Mouse (Mus musculus): ENCODE data around the gene Lpin2. TPM values are rescaled to one million over a fixed set of nuclear protein-coding genes. Genes with fewer than 3 reads are reported as not detected.

Gene Lpin2
- polyA plus RNA-seq, 1 experiment from 2014 or later: 39.0 TPM

GRCm38 (mm10) chr17:71256806-71257536 is 74.6 kb downstream of the Lpin2 start:
- peak; percentile 12 for DNase-seq (ENCODE audit: low read depth, low spot score)

GRCm38 (mm10) chr17:71259727-71260126 is 77.4 kb downstream of the Lpin2 start:
- ChIA-PET CTCF (no interaction called here), POLR2A (no interaction called here)
- ATAC-seq (no peak), DNase-seq (ENCODE audit: low read depth, low spot score) (no peak)
- H3K27me3 ChIP-seq: no peaks in the 10 kb centered on the region
- no peak for TF ChIP-seq CTCF (IDR thresholded peaks at IDR 0.05)
- in situ Hi-C loops (cut with MboI; ENCODE audit: low pct_unique_long_range_greater_than_20kb): no loop called here

More at GRCm38 (mm10) chr17:71256806-71257536, 74.6 kb downstream of the Lpin2 start:
- peak; percentile 40 for ATAC-seq
- in situ Hi-C loops (cut with MboI; ENCODE audit: low pct_unique_long_range_greater_than_20kb): no loop called here
- TF ChIP-seq CTCF (IDR thresholded peaks at IDR 0.05): no peak
- no peaks in the 10 kb centered on the region for H3K27me3 ChIP-seq
- CTCF ChIA-PET: no interaction called here
- POLR2A ChIA-PET: interaction anchor here (0.6 kb wide), 1 partner anchor 563 kb away, joined by 4 read pairs; no protein-coding TSS in a partner anchor

GRCm38 (mm10) chr17:71260658-71261057 is 78.3 kb downstream of the Lpin2 start:
- in situ Hi-C loops (cut with MboI; ENCODE audit: low pct_unique_long_range_greater_than_20kb): no loop called here
- TF ChIP-seq CTCF (IDR thresholded peaks at IDR 0.05): no peak
- ChIA-PET POLR2A (no interaction called here), CTCF (no interaction called here)
- no peaks in the 10 kb centered on the region for H3K27me3 ChIP-seq
- DNase-seq (ENCODE audit: low read depth, low spot score) (no peak), ATAC-seq (no peak)

- no peak for ATAC-seq
Observed at GRCm38 (mm10) chr17:71263136-71263535, 80.8 kb downstream of the Lpin2 start.

GRCm38 (mm10) chr17:71264739-71265138 is 82.4 kb downstream of the Lpin2 start:
- in situ Hi-C loops (cut with MboI; ENCODE audit: low pct_unique_long_range_greater_than_20kb): no loop called here
- no peak for TF ChIP-seq CTCF (IDR thresholded peaks at IDR 0.05)
- POLR2A ChIA-PET: interaction anchor here (0.7 kb wide), 1 partner anchor 80 kb away, joined by 3 read pairs; no protein-coding TSS in a partner anchor
- DNase-seq (ENCODE audit: low read depth, low spot score) (no peak), ATAC-seq (no peak)
- H3K27me3 ChIP-seq: no peaks in the 10 kb centered on the region
- CTCF ChIA-PET: interaction anchor here (0.9 to 2.3 kb wide), 2 partner anchors 14 to 41 kb away, joined by 3 to 7 read pairs; no protein-coding TSS in a partner anchor

More at GRCm38 (mm10) chr17:71263136-71263535, 80.8 kb downstream of the Lpin2 start:
- ChIA-PET POLR2A (no interaction called here), CTCF (no interaction called here)
- in situ Hi-C loops (cut with MboI; ENCODE audit: low pct_unique_long_range_greater_than_20kb): no loop called here
- no peak for DNase-seq (ENCODE audit: low read depth, low spot score)
- no peak for TF ChIP-seq CTCF (IDR thresholded peaks at IDR 0.05)
- no peaks in the 10 kb centered on the region for H3K27me3 ChIP-seq

- no peak for ATAC-seq
- in situ Hi-C loops (cut with MboI; ENCODE audit: low pct_unique_long_range_greater_than_20kb): no loop called here
- ChIA-PET POLR2A (interaction anchor here (0.7 kb wide), 1 partner anchor 79 kb away, joined by 3 read pairs; no protein-coding TSS in a partner anchor), CTCF (interaction anchor here (2.3 kb wide), 1 partner anchor 13 kb away, joined by 7 read pairs; no protein-coding TSS in a partner anchor)
- no peak for TF ChIP-seq CTCF (IDR thresholded peaks at IDR 0.05)
- H3K27me3 ChIP-seq: no peaks in the 10 kb centered on the region
- no peak for DNase-seq (ENCODE audit: low read depth, low spot score)
Observed at GRCm38 (mm10) chr17:71265336-71266051, 83.1 kb downstream of the Lpin2 start.

- ChIA-PET CTCF (interaction anchor here (1.7 kb wide), 1 partner anchor 18 kb away, joined by 4 read pairs; no protein-coding TSS in a partner anchor), POLR2A (no interaction called here)
- DNase-seq (ENCODE audit: low read depth, low spot score) (no peak), ATAC-seq (no peak)
- H3K27me3 ChIP-seq: no peaks in the 10 kb centered on the region
- in situ Hi-C loops (cut with MboI; ENCODE audit: low pct_unique_long_range_greater_than_20kb): no loop called here
- no peak for TF ChIP-seq CTCF (IDR thresholded peaks at IDR 0.05)
Observed at GRCm38 (mm10) chr17:71267374-71267773, 85.0 kb downstream of the Lpin2 start.

GRCm38 (mm10) chr17:71268152-71268551 is 85.8 kb downstream of the Lpin2 start:
- POLR2A ChIA-PET: no interaction called here
- ATAC-seq (no peak), DNase-seq (ENCODE audit: low read depth, low spot score) (no peak)
- in situ Hi-C loops (cut with MboI; ENCODE audit: low pct_unique_long_range_greater_than_20kb): no loop called here
- no peak for TF ChIP-seq CTCF (IDR thresholded peaks at IDR 0.05)
- CTCF ChIA-PET: interaction anchor here (1.7 kb wide), 1 partner anchor 17 kb away, joined by 4 read pairs; no protein-coding TSS in a partner anchor
- H3K27me3 ChIP-seq: no peaks in the 10 kb centered on the region

GRCm38 (mm10) chr17:71268599-71268998 is 86.2 kb downstream of the Lpin2 start:
- TF ChIP-seq CTCF (IDR thresholded peaks at IDR 0.05): no peak
- ChIA-PET CTCF (interaction anchor here (1.7 to 2.3 kb wide), 2 partner anchors 11 to 17 kb away, joined by 4 to 5 read pairs; no protein-coding TSS in a partner anchor), POLR2A (no interaction called here)
- ATAC-seq (no peak), DNase-seq (ENCODE audit: low read depth, low spot score) (no peak)
- in situ Hi-C loops (cut with MboI; ENCODE audit: low pct_unique_long_range_greater_than_20kb): no loop called here
- H3K27me3 ChIP-seq: no peaks in the 10 kb centered on the region

- TF ChIP-seq CTCF (IDR thresholded peaks at IDR 0.05): no peak
- DNase-seq (ENCODE audit: low read depth, low spot score): no peak
- ATAC-seq: no peak
- H3K27me3 ChIP-seq: no peaks in the 10 kb centered on the region
- ChIA-PET CTCF (interaction anchor here (1.2 kb wide), 1 partner anchor 12 kb away, joined by 3 read pairs; no protein-coding TSS in a partner anchor), POLR2A (no interaction called here)
- in situ Hi-C loops (cut with MboI; ENCODE audit: low pct_unique_long_range_greater_than_20kb): no loop called here
Observed at GRCm38 (mm10) chr17:71273901-71274300, 91.5 kb downstream of the Lpin2 start.

- ATAC-seq: no peak
- ChIA-PET CTCF (no interaction called here), POLR2A (no interaction called here)
- TF ChIP-seq CTCF (IDR thresholded peaks at IDR 0.05): no peak
- no peak for DNase-seq (ENCODE audit: low read depth, low spot score)
- in situ Hi-C loops (cut with MboI; ENCODE audit: low pct_unique_long_range_greater_than_20kb): no loop called here
- H3K27me3 ChIP-seq: no peaks in the 10 kb centered on the region
Observed at GRCm38 (mm10) chr17:71276771-71277170, 94.4 kb downstream of the Lpin2 start.
